Mouse (Mus musculus) neutrophil, adult 65 days (primary cell): Measurements from ENCODE around the gene Mrgpra4. TPM values are rescaled to one million over a fixed set of nuclear protein-coding genes. Genes with fewer than 3 reads are reported as not detected.

Source experiments
- total RNA-seq: library from RNA; stranded (reverse); gene quantifications from 2 replicates; pipeline ENCODE4 v1.2.4, GENCODE M21; 2023

The Mrgpra4 gene
- not detected in 2 replicates for total RNA-seq

DNA sequence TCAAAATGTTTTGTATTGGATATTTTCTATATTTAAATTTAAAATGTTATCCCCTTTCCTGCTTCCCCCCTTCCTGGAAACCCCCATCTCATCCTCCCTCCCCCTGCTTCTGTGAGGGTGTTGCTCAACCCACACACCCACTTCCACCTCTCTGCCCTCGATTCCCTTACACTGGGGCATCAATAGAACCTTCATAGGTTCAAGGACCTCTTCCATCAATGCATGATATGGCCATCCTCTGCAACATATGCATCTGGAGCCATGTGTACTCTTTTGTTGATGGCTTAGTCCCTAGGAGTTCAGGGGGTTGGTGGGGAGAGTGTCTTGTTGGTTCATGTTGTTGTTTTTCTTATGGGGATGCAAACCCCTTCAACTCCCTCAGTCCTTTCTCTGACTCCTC is at the start of gene Mrgpra4:
Gene Mrgpra4, minus strand, starts transcription at position 101 of the 400 bp plus-strand sequence.

DNA sequence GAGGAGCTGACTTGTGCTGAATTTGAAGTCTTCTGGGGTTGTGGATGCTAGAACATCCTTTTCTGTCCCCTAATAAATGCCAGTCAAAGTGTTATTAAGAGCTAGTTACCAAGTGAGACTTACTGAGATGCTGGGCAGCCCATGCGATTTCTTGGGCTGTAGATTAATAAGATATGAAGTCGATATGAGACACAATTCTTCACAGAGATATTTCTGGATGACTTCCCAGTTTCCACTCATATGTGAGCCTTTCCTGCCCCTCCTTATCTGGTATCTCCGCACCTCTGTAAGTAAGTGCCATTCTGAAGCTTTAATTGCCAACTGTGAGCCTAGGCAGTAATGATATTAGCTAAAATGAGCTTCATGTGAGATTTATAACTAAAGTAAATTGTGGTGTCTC is 45.6 kb upstream of the Mrgpra4 start, which contains the start of gene Mrgprx1:
Gene Mrgprx1, minus strand, starts transcription at position 101 of the 400 bp plus-strand sequence.

Other genes starting within 250 kb of the Mrgpra4 start
- not detected in 2 replicates for gene Mrgprx1, start 45.5 kb upstream of the Mrgpra4 start, total RNA-seq
- gene Mrgprb5, start 186.9 kb upstream of the Mrgpra4 start, total RNA-seq = not detected in 2 replicates
- gene Mrgprb4, start 217.2 kb upstream of the Mrgpra4 start, total RNA-seq = not detected in 2 replicates